Mouse (Mus musculus) CH12.LX (cell line): ENCODE data around the gene Tmem106a. TPM values are rescaled to one million over a fixed set of nuclear protein-coding genes. Genes with fewer than 3 reads are reported as not detected.
A peak's percentile ranks its signal among the peaks of the same experiment; 100 is the strongest.
"Not testable (repeated sequence)": the region's sequence is repeated elsewhere in the genome, so short reads cannot be mapped to it uniquely, and the experiment has no call there.

Experiments
- DNase-seq: peaks from one replicate; pipeline ENCODE4 v3.0.0-alpha.2; 2013; ENCODE audit errors: extremely low read depth
- H3K27ac ChIP-seq: 2 replicates; pipeline ENCODE4 v1.5.1; 2012; ENCODE audit warnings: low read depth, mild to moderate bottlenecking, control low read depth, moderate library complexity; ENCODE audit not compliant: insufficient read depth
- H3K27me3 ChIP-seq: replicated peaks from 2 replicates; pipeline ENCODE3; 2012; ENCODE audit warnings: inconsistent platforms
- H3K36me3 ChIP-seq, 2 experiments: replicated peaks in 1 of 2; 2 replicates each; pipeline versions ENCODE3 to v1.6.1; 2012; ENCODE audit warnings: inconsistent platforms in 1 of 2, low read length in 1 of 2, mild to moderate bottlenecking in 1 of 2, mixed read lengths in 1 of 2, moderate library complexity in 1 of 2; ENCODE audit not compliant: control insufficient read depth in 1 of 2, insufficient read depth in 1 of 2
- H3K4me1 ChIP-seq, 2 experiments: 2 replicates each; pipeline ENCODE4 v1.6.1; 2012; ENCODE audit warnings: inconsistent platforms in 1 of 2, moderate library complexity in 1 of 2; ENCODE audit not compliant: insufficient read depth in 2 of 2, control insufficient read depth in 1 of 2
- H3K4me2 ChIP-seq: 2 replicates; pipeline ENCODE4 v1.6.1; 2012; ENCODE audit warnings: low read depth, mild to moderate bottlenecking, control low read depth; ENCODE audit not compliant: poor library complexity, insufficient read depth, severe bottlenecking
- H3K4me3 ChIP-seq, 3 experiments: fragments of 150-350 bp in 1 of 3; sonication (generic) in 1 of 3; replicated peaks in 1 of 3; 2 replicates each; pipeline versions ENCODE3 to v1.5.1; 2011 to 2012; ENCODE audit warnings: low read depth in 2 of 3, low read length in 2 of 3, mild to moderate bottlenecking in 2 of 3, moderate library complexity in 2 of 3, control low read depth in 1 of 3, improper control_type of control experiment in 1 of 3, inconsistent platforms in 1 of 3, mixed read lengths in 1 of 3; ENCODE audit not compliant: poor library complexity in 1 of 3
- H3K79me2 ChIP-seq: replicated peaks from 2 replicates; pipeline ENCODE4 v1.6.1; 2012; ENCODE audit warnings: mild to moderate bottlenecking, moderate library complexity; ENCODE audit not compliant: control insufficient read depth, poor library complexity, insufficient read depth, severe bottlenecking; ENCODE audit errors: extremely low read depth
- H3K9ac ChIP-seq: 2 replicates; pipeline ENCODE4 v1.6.1; 2012; ENCODE audit warnings: low read depth, mild to moderate bottlenecking, control low read depth, moderate library complexity; ENCODE audit not compliant: insufficient read depth
- H3K9me3 ChIP-seq: replicated peaks from 2 replicates; pipeline ENCODE3; 2012; ENCODE audit warnings: low read length, inconsistent platforms, mixed read lengths
- ELF1 ChIP-seq: IDR thresholded peaks from 2 replicates; pipeline ENCODE4 v1.6.1; 2014; ENCODE audit warnings: low read depth, mild to moderate bottlenecking, inconsistent platforms, low read length, improper control_type of control experiment
- IRF4 ChIP-seq: IDR thresholded peaks from 2 replicates; pipeline ENCODE4 v1.6.1; 2014; ENCODE audit warnings: low read depth, mild to moderate bottlenecking, inconsistent platforms, low read length, improper control_type of control experiment
- NRF1 ChIP-seq: IDR thresholded peaks from 2 replicates; pipeline ENCODE4 v1.6.1; 2014; ENCODE audit warnings: low read depth, mild to moderate bottlenecking, inconsistent platforms, low read length, improper control_type of control experiment, moderate library complexity
- POLR2AphosphoS2 ChIP-seq: IDR thresholded peaks from 2 replicates; pipeline ENCODE4 v1.6.1; 2011; ENCODE audit warnings: low read depth, low read length, improper control_type of control experiment
- TBP ChIP-seq: conservative IDR thresholded peaks from 2 replicates; pipeline ENCODE4 v1.6.1; 2011; ENCODE audit warnings: low read depth, low read length, improper control_type of control experiment
- TCF12 ChIP-seq: IDR thresholded peaks from 2 replicates; pipeline ENCODE4 v1.6.1; 2014; ENCODE audit warnings: low read depth, mild to moderate bottlenecking, inconsistent platforms, low read length, improper control_type of control experiment
- USF1 ChIP-seq: IDR thresholded peaks from 2 replicates; pipeline ENCODE4 v1.6.1; 2014; ENCODE audit warnings: low read depth, mild to moderate bottlenecking, inconsistent platforms, low read length, improper control_type of control experiment
- dilution Hi-C: fragments of 300-500 bp; cut with MboI; formaldehyde crosslinking; loops from 2 replicates; pipeline ENCODE4 v1.14.3; 2020; ENCODE audit warnings: low sequenced_read_pairs; ENCODE audit not compliant: extremely low pct_unique_long_range_greater_than_20kb, extremely low pct_ligation_motif_present
- in situ Hi-C: fragments of 300-500 bp; cut with MboI; formaldehyde crosslinking; loops from 3 replicates; pipeline ENCODE4 v1.14.3; 2019; ENCODE audit warnings: low sequenced_read_pairs, low pct_ligation_motif_present, low pct_unique_long_range_greater_than_20kb, mixed read lengths
- polyA plus RNA-seq: library from polyadenylated mRNA; unstranded; fragments of >175 nt; gene quantifications from 2 replicates; pipeline ENCODE4 v1.2.1, GENCODE M21; 2012; ENCODE audit warnings: low read depth; ENCODE audit not compliant: insufficient read length
- total RNA-seq, 2 experiments: library from RNA; depleted of rRNA; stranded (reverse); fragments of 300-350 nt in 1 of 2; fragments of >200 nt in 1 of 2; gene quantifications; 2 replicates each; pipeline ENCODE4 v1.2.3; 2012 to 2014

Tmem106a gene
- total and polyA plus RNA-seq, 3 experiments, result 2.2 to 9.1 (median 2.8) TPM

DNA sequence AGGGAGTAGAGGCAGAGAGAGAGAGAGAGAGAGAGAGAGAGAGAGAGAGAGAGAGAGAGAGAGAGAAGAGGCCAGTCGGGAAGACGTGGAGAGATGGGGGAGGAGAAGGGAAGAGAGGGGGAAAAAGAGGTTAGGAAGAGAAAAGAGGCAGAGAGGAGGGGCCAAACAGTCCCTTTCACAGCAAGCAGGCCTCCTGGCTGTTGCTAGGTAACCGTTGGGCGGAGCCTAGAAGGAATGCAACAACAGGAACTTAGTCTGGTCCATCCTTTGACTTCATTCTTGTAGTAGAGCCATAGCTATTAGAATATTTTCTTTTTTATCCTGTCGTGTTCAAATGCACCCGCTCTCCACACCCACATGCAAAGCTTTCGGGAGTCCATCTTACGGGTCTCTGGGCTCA, 35.8 kb downstream of the Tmem106a start:
- Histone ChIP-seq H3K4me2 (no peak overlapping the region), H3K27ac (no peak overlapping the region)
- in situ Hi-C loops, result no loop called here

GRCm38 (mm10) chr11:101618596-101618995, 36.6 kb downstream of the Tmem106a start:
- Histone ChIP-seq H3K36me3 (no peaks in the 10 kb centered on the region), H3K4me3 (no peak overlapping the region), H3K79me2 (no peaks in the 10 kb centered on the region), H3K4me1 (peaks cover 0 to 18% of the 10 kb centered on the region in 2 experiments; a peak in 2 of 4 replicates), H3K27me3 (peaks cover 13% of the 10 kb centered on the region), H3K27ac (no peak overlapping the region), H3K4me2 (no peak overlapping the region), H3K9me3 (peaks cover 9% of the 10 kb centered on the region), H3K9ac (no peak overlapping the region)
- DNase-seq, result no peak
- dilution Hi-C loops, result no loop called here
- in situ Hi-C loops, result no loop called here
- TF ChIP-seq TCF12 (no peak), NRF1 (no peak), USF1 (no peak), TBP (no peak)

More for the DNA sequence above, 35.8 kb downstream of the Tmem106a start:
- peaks cover 0 to 18% of the 10 kb centered on the region in 2 experiments; a peak in 2 of 4 replicates for H3K4me1 ChIP-seq
- H3K79me2 ChIP-seq, result no peaks in the 10 kb centered on the region
- dilution Hi-C loops, result no loop called here
- peaks cover 8% of the 10 kb centered on the region for H3K9me3 ChIP-seq
- no peak overlapping the region for H3K9ac ChIP-seq
- H3K4me3 ChIP-seq, result no peak overlapping the region
- H3K27me3 ChIP-seq, result peaks cover 16% of the 10 kb centered on the region
- TF ChIP-seq IRF4 (no peak), ELF1 (0 out of 2 replicates have a peak, but pooled peaks have one; percentile 20), POLR2AphosphoS2 (no peak), TBP (no peak)
- no peaks in the 10 kb centered on the region for H3K36me3 ChIP-seq
- peak; percentile 79 for DNase-seq

DNA sequence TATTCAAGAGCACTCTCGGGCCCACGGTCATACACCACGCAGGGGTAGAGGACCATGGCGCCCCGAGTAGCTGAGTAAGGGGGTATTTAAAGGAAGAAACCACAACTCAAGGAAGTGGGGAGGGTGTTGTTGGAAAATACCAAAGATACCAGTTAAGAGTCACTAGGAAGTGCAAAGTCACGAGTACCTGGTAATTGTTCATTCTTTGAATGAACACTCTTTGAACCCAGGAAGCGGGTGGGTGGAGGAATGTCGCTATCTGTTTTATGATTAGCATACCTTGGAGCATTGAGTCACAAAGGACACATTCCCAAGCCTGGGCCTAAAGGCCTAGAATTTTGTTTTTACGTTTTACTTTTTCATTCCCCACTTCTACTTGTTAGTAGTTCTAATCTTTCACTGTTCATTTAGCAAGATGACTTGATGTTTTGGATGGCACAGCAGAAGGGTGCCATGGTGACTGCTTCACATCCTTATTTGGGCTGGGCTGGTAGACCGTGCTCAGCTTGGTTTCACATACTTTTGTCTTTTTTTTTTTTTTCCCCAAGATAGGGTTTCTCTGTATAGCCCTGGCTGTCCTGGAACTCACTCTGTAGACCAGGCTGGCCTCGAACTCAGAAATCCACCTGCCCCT, 38.1 kb downstream of the Tmem106a start:
- H3K4me2 ChIP-seq, dilution Hi-C loops, H3K9ac ChIP-seq, H3K4me3 ChIP-seq, H3K36me3 ChIP-seq, in situ Hi-C loops, H3K9me3 ChIP-seq, DNase-seq, H3K79me2 ChIP-seq, H3K27me3 ChIP-seq, H3K27ac ChIP-seq: not testable (repeated sequence)
- peaks cover 0 to 18% of the 10 kb centered on the region in 2 experiments; a peak in 2 of 4 replicates for H3K4me1 ChIP-seq
